Mouse (Mus musculus): Measurements from ENCODE around the gene Slc26a10.

DNA sequence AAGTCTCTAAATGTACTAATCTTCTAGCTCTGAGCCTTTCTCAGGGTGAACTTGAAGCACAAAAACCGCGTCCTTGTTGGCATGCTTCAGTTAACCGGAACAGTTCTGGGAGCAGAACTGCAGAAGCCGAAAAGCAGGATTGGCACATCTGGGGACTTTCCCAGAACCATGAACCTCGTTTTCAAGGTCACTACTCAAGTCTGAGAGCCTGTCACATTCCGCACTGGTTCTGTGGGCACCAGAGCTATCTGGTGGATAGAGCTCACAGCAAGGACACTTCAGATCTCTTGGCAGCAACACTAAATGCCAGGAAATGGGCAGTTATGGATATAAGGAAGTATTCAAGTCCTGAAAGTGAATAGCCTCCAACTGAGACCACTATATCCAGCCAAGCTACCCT lies 33.3 kb downstream of the Slc26a10 start:
- no peak for TF ChIP-seq CTCF (IDR thresholded peaks at IDR 0.05; ENCODE audit: low read depth)
- no peak for TF ChIP-seq EP300 (IDR thresholded peaks at IDR 0.05; ENCODE audit: low read depth)
